Mouse (Mus musculus) ovary, postnatal 36 days (tissue): ENCODE measurements around the gene Borcs6.

Experiments
- DNase-seq: peaks from one replicate; pipeline ENCODE4 v3.0.0; 2022; ENCODE audit warnings: low spot score, mixed read lengths

Borcs6 gene

GRCm38 (mm10) chr11:69103531-69104435 is 44.3 kb downstream of the Borcs6 start:
- no peak for DNase-seq

- DNase-seq = no peak
These were observed 45.0 kb downstream of the Borcs6 start for GRCm38 (mm10) chr11:69104487-69104886.

- no peak for DNase-seq
These were observed 45.7 kb downstream of the Borcs6 start for GRCm38 (mm10) chr11:69105227-69105626.

GRCm38 (mm10) chr11:69105796-69106195 is 46.3 kb downstream of the Borcs6 start:
- no peak for DNase-seq

GRCm38 (mm10) chr11:69106299-69106698 is 46.8 kb downstream of the Borcs6 start:
- no peak for DNase-seq

- no peak for DNase-seq
These were observed 47.3 kb downstream of the Borcs6 start for GRCm38 (mm10) chr11:69106842-69107241.

GRCm38 (mm10) chr11:69107676-69108075 is 48.2 kb downstream of the Borcs6 start:
- no peak for DNase-seq

- DNase-seq = no peak
These were observed 48.7 kb downstream of the Borcs6 start for GRCm38 (mm10) chr11:69108223-69108622.

- no peak for DNase-seq
These were observed 49.7 kb downstream of the Borcs6 start for GRCm38 (mm10) chr11:69109032-69109900.

- peak; percentile 94 for DNase-seq
These were observed 51.0 kb downstream of the Borcs6 start for GRCm38 (mm10) chr11:69110319-69111046.
